Mouse (Mus musculus): ENCODE results near the gene Cyp4f14.
"Not testable (repeated sequence)": the region's sequence is repeated elsewhere in the genome, so short reads cannot be mapped to it uniquely, and the experiment has no call there.

Cyp4f14 gene

DNA sequence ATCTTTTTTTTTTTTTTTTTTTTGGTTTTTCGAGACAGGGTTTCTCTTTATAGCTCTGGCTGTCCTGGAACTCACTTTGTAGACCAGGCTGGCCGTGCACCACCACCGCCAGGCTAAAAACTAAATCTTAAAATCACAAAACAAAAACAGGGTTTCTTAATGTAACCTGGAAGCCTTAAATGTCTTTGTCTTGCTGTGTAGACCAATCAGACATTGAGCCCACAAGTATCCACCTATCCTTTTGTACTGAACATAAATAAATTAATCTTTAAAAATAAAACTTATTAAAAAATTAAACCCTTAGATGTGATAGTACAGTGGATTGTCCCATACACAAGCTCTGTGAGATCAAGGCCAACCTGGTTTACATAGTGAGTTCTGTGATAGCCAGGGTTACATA lies 23.2 kb downstream of the Cyp4f14 start:
- no peak for DNase-seq (ENCODE audit: low spot score in 2 of 2)

DNA sequence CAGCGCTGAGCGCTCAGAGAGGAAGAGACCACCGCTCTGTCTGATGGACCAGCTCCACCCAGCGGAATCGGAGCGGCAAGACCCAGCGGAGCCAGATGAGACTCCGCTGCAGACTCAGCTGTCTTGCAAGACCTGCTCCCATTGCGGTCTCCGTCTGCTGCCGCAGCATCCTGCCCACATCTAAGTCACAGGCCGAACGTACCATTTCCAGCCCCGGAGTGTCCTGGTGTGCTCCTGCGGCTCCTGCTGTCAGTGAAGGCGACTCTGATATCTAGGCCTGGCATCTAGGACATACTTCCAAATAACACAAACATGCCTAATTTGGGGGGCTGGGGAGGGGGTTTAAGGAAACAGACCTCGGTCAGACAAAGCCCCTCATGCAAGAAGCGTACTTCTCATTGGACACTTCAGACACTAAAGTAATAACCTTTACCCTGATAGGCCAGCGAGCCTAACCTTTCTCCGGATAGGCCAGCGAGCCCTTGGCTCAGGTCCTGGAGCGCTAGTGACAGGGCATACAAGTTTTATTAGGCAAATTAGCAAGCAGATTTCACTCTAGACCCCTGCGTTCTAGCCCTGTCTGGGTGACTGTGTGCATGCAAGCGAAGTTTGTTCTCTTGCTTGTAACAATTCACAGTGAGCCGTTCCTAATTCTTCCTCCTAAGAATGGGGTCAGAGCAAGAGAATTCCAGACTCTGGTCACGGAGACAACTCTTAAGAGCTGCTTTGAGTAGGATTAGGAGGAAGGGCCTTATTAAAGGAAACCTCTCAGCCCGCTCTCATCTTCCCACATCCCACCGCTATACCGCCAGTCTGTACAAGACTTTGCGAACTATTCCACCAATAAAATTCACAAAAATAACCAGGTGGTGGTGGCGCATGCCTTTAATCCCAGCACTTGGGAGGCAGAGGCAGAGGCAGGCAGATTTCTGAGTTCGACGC lies 25.6 kb downstream of the Cyp4f14 start, which contains the start of gene Zfp870:
Zfp870 (minus strand) TSS at position 404 of the 942 bp plus-strand sequence.
- DNase-seq (ENCODE audit: low spot score in 2 of 2) = peak; percentile 93 to 96

DNA sequence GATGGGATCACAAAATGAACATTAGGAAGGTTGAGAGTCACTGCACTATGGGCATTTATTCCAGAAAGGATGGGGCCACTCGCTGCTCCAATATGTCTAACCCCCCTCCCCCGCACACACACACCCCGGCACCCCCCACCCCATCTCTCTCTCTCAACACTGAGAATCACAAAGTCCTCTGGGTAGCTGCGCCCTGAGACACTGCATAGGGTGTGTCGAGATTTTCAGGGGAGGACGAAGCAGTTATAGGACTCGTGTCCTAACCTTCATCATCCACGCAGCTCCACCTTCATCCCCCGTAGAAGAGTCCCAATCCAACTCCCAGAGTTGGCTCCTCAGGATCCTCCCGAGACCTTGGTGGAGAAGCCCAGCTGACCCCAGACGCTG lies 26.3 kb downstream of the Cyp4f14 start:
- DNase-seq (ENCODE audit: low spot score in 2 of 2) = no peak

DNA sequence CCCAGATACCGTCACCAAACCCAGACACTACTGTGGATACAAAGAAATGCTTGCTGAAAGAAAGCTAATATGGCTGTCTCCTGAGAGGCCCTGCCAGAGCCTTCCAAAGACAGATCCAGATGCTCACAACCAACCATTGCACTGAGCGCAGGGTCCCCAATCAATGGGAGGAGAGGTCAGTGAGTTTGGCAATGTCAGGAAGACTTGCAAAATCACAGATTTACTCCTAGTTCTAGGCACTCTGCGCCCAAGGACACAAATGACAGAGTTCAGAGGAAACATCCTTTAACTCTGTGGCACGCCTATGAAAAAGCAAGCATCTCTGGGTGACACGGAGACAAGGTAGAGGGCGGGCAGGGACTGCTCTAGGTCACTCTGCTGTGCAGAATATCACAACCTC lies 27.5 kb downstream of the Cyp4f14 start:
- no peak for DNase-seq (ENCODE audit: low spot score in 2 of 2)

DNA sequence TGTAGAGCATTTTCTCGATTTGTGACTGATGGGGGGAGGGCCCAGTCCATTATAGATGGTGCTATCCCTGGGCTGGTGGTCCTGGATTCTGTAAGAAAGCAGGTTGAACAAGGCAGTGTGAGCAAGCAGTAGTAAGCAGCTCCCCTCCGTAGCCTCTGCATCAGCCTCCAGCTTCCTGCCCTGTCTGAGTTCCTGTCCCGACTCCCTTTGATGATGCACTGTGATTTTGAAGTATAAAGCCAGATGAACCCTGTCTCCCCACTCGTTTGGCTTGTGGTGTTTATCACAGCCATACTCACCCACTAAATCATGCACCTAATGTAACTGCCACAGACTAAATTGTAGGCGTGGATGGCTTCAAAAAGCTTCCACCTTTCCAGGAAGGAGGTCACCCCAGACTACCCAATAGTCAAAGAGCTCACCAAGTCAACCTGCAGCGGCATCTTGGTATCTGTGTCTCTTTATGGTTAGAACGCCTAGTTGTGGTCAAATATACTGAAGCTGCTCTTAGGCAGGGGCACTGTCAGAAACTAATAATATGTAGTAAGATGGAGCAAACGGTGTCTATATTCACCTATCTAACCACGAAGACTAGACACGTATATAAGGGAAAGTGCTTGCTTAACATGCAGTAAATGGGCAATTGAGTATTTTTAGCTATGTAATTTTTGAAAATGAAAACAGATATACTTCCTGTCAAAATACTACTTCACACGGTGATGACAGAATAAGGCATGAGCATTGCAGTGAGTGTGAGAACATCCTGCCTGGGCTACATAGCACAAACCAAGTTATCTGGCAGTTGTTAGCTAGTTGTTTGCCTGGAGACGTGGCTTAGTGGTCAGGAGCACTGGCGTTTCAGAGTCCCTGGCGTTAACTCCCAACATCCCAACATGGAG lies 36.6 kb downstream of the Cyp4f14 start:
- DNase-seq (ENCODE audit: low spot score in 2 of 2) = no peak

DNA sequence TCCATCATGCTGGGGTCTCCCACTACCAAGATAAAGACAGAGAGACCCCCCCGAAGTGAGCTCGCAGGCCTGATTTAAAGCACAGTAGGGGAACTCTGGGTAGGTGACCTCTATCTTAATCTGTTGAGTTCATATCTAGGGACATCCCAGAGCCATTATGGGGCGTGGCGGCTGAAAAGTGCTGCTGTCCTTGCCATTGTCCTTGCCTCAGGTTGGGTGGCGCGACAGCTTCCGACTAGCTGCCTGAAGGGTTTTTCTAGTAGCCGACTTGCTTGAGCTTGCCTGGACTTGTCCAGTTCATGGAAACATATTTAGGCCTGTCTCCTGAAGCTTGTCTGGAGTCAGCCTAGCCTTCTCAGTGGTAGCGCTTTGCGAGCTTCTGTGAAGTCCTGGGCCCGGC lies 38.4 kb downstream of the Cyp4f14 start:
- no peak for DNase-seq (ENCODE audit: low spot score in 2 of 2)

DNA sequence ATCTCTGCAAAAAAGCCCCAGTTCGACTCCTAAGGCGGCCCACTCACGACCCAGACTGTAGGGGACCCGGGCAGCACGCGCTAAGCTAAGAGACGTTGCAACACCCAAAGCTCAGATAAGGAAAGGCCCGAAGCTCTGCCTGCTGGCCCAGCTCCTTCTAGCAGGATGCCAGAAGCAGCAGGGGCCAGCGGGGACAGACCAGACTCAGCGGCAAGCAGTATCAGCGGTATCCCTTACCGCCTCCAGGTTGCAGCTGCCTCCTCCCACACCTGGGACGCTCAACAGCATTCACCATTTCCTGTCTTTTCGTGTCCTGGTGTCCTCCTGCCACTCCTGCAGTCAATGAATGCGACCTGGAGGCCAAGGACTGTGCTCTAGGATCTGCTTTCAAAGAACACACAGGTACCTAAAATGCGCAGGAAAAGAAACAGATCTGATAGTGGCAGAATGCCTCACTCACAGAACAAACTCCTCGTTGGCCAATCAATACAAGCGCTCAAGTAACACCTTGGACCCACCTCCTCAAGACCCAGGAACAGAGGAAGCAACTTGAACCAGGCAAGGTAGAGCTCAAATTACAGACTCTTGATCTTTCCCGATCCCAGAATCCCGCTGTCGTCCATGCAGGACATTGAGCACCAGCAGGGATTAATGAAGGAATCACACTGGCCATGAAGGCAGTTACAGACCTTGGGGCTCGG lies 39.5 kb downstream of the Cyp4f14 start:
- no peak for DNase-seq (ENCODE audit: low spot score in 2 of 2)

DNA sequence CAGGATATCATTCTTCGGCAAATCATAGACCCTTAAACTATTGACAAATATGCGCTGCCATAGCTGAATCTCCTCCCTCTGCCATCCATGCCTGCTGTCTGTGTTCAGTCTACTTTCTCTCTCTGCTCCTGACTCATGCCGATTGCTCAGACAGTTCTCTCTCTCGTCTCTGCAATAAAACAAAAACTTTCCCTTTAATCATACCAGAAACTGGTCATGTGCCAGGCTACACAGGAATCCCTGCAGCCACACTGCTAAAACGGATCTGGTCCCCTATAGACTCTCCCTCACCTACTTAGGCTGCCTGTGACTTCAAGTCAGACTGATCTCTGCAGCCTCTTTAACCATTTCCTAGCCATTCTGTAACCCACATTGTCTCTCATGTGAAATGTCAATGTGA lies 44.4 kb downstream of the Cyp4f14 start:
- DNase-seq (ENCODE audit: low spot score in 2 of 2) = no peak

DNA sequence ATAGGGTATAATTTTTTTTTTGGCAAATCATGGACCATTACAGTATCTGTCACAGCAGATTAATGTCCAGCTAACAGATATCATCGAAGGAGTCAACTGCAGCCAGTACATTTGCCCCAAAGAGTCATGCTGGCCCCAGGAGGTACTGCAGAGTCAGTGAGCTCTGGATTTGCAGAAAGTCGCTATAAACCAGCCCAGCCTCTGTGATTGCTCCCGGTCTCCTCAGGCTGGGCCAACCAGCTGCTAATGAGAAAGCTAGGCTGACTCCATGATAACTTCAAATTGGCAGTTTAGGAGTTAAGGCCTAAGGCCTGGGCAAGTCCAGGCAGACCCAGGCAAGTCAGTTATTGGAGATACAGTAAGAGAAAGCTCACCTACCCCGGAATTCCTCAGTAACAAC lies 45.1 kb downstream of the Cyp4f14 start:
- no peak for DNase-seq (ENCODE audit: low spot score in 2 of 2)

DNA sequence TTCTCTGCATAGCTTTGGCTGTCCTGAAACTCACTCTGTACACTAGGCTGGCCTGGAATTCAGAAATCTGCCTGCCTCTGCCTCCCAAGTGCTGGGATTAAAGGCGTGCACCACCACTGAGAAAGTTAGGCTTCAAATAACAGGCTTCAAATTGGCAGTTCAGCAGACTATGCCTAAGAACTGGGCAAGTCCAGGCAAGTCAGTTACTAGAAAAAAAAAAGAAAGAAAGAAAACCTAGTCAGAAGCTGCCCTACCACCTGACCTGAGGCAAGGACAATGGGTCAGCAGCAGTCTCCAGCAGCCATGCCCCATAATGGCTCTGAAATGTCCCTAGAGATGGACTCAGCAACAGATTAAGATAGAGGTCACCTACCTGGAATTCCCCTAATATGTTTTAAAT lies 45.7 kb downstream of the Cyp4f14 start:
- DNase-seq (ENCODE audit: low spot score in 2 of 2) = no peak

DNA sequence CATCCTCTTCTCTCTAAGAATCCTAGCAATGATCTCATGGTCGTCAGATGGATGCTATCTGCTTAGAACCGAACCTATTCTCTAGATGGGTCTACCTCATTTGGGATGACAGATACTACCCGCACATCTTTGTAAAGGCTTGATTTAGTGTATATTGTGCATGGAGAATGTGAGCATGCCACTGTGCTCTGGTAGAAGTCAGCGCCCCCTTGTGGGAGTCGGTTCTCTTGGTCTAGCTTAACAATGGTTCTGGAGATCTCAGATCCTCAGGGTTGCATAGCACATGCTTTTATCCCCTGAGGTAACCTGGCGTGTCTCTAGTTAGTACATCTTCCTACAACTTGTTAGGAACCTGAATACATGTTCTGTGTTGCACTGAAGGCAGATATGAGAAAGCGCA lies 49.9 kb downstream of the Cyp4f14 start:
- not testable (repeated sequence) for DNase-seq (ENCODE audit: low spot score in 2 of 2)

DNA sequence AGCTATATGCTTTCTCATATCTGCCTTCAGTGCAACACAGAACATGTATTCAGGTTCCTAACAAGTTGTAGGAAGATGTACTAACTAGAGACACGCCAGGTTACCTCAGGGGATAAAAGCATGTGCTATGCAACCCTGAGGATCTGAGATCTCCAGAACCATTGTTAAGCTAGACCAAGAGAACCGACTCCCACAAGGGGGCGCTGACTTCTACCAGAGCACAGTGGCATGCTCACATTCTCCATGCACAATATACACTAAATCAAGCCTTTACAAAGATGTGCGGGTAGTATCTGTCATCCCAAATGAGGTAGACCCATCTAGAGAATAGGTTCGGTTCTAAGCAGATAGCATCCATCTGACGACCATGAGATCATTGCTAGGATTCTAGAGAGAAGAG lies 60.4 kb downstream of the Cyp4f14 start:
- DNase-seq (ENCODE audit: low spot score in 2 of 2) = not testable (repeated sequence)
